ENCODE assay signal across 8 mouse cellular contexts in the genomic region with DNA sequence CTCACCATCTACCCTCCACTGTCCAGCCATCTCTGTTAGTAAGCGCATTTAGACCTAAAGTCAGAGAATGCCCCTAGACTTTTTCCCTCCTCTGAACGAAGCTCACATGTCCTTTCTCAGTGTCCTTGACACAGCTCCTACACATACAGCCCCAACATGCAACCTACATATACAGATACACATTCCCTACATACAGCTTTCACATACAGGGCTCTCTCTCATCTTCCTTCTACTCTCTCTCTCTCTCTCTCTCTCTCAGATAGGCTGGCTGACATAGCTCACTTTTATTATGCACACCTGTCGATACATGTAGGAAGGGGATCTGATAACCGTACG. TPM values are rescaled to one million over a fixed set of nuclear protein-coding genes. Genes with fewer than 3 reads are reported as not detected.
DNase-seq lines count a peak whose midpoint lies in the region; ATAC-seq lines count a peak whose summit lies in the region.

No protein-coding gene starts in this region.

- H3K9ac ChIP-seq in kidney, embryonic 15.5 days = peak overlapping the region; percentile 81
- peak overlapping the region; percentile 88 for H3K9ac ChIP-seq in hindbrain, embryonic 15.5 days
- peak overlapping the region; percentile 74 for H3K9ac ChIP-seq in midbrain, embryonic 15.5 days

- WGBS in kidney, embryonic 15.5 days = 35% methylated on average over 5 of the region's 5 CpGs
- WGBS in embryonic facial prominence, embryonic 10.5 days = 60% methylated on average over 5 of the region's 5 CpGs
- 38% methylated on average over 5 of the region's 5 CpGs for WGBS in hindbrain, embryonic 15.5 days
- 40% methylated on average over 5 of the region's 5 CpGs for WGBS in midbrain, embryonic 15.5 days

- no peak overlapping the region; the same call in 1 of the 2 replicates for H3K27ac ChIP-seq in kidney, embryonic 15.5 days
- no peak overlapping the region; the same call in 1 of the 2 replicates for H3K27ac ChIP-seq in embryonic facial prominence, embryonic 10.5 days (replicated peaks)
- H3K27ac ChIP-seq in hindbrain, embryonic 15.5 days (replicated peaks) = peak overlapping the region; percentile 89
- peak overlapping the region; percentile 87 for H3K27ac ChIP-seq in midbrain, embryonic 15.5 days

- DNase-seq in kidney, postnatal 14 days = no peak
- DNase-seq in embryonic facial prominence, embryonic 10.5 days (ENCODE audit: low spot score) = no peak
- no peak for DNase-seq in right cerebral cortex, postnatal 4 days
- no peak for DNase-seq in c-Kit-positive CD71-positive TER-119-positive erythroid progenitor cells, embryonic 14.5 days (ENCODE audit: low spot score)
- DNase-seq in adrenal gland, postnatal 36 days = no peak

- no peaks in the 10 kb centered on the region for H3K27me3 ChIP-seq in kidney, embryonic 15.5 days
- H3K27me3 ChIP-seq in embryonic facial prominence, embryonic 10.5 days (replicated peaks; ENCODE audit: low read depth, poor library complexity, severe bottlenecking) = peaks cover 16% of the 10 kb centered on the region
- no peaks in the 10 kb centered on the region for H3K27me3 ChIP-seq in hindbrain, embryonic 15.5 days
- no peaks in the 10 kb centered on the region for H3K27me3 ChIP-seq in midbrain, embryonic 15.5 days (replicated peaks)

- H3K4me1 ChIP-seq in kidney, embryonic 15.5 days = peaks cover 18% of the 10 kb centered on the region
- H3K4me1 ChIP-seq in embryonic facial prominence, embryonic 10.5 days = peaks cover 13% of the 10 kb centered on the region
- peaks cover 32% of the 10 kb centered on the region for H3K4me1 ChIP-seq in hindbrain, embryonic 15.5 days (replicated peaks)
- peaks cover 26% of the 10 kb centered on the region for H3K4me1 ChIP-seq in midbrain, embryonic 15.5 days

- ATAC-seq in kidney, embryonic 15.5 days (replicated peaks; ENCODE audit: low FRiP score) = no peak
- peak; percentile 38 for ATAC-seq in hindbrain, embryonic 15.5 days (ENCODE audit: low FRiP score, low read depth)
- no peak; the same call in 1 of the 2 replicates for ATAC-seq in midbrain, embryonic 15.5 days (replicated peaks)

- H3K4me2 ChIP-seq in kidney, embryonic 15.5 days = peak overlapping the region; percentile 79
- peak overlapping the region; percentile 57 for H3K4me2 ChIP-seq in hindbrain, embryonic 15.5 days
- peak overlapping the region; percentile 58 for H3K4me2 ChIP-seq in midbrain, embryonic 15.5 days

- H3K9me3 ChIP-seq in kidney, embryonic 15.5 days (replicated peaks) = no peaks in the 10 kb centered on the region
- no peaks in the 10 kb centered on the region for H3K9me3 ChIP-seq in embryonic facial prominence, embryonic 10.5 days
- no peaks in the 10 kb centered on the region for H3K9me3 ChIP-seq in hindbrain, embryonic 15.5 days
- H3K9me3 ChIP-seq in midbrain, embryonic 15.5 days = no peaks in the 10 kb centered on the region

- H3K36me3 ChIP-seq in kidney, embryonic 15.5 days = 0 out of 2 replicates have a peak, but pooled peaks cover 6% of the 10 kb centered on the region
- peaks cover 11% of the 10 kb centered on the region for H3K36me3 ChIP-seq in embryonic facial prominence, embryonic 10.5 days (replicated peaks)
- H3K36me3 ChIP-seq in hindbrain, embryonic 15.5 days = no peaks in the 10 kb centered on the region
- no peaks in the 10 kb centered on the region for H3K36me3 ChIP-seq in midbrain, embryonic 15.5 days (replicated peaks)

- H3K4me3 ChIP-seq in kidney, embryonic 15.5 days (replicated peaks) = peak overlapping the region; percentile 92
- H3K4me3 ChIP-seq in embryonic facial prominence, embryonic 10.5 days = peak overlapping the region; percentile 86
- peak overlapping the region; percentile 86 for H3K4me3 ChIP-seq in hindbrain, embryonic 15.5 days
- H3K4me3 ChIP-seq in midbrain, embryonic 15.5 days = peak overlapping the region; percentile 84

RNA-seq across cellular contexts. Expression of a gene that starts 0.7 kb away (rescaled TPM):
- polyA plus RNA-seq in kidney, embryonic 15.5 days (2015; fragmentation: Nextera tagmentation; extraction: Ambion mirVana) = 7.8 and 7.9 TPM in 2 replicates
- polyA plus RNA-seq in embryonic facial prominence, embryonic 10.5 days (2016; fragmentation: Nextera tagmentation; extraction: Ambion mirVana) = 5.6 and 6.0 TPM in 2 replicates
- 13.8 and 13.9 TPM in 2 replicates for polyA plus RNA-seq in hindbrain, embryonic 15.5 days (2015; fragmentation: Nextera tagmentation; extraction: Ambion mirVana)
- 12.5 and 12.6 TPM in 2 replicates for polyA plus RNA-seq in midbrain, embryonic 15.5 days (2015; fragmentation: Nextera tagmentation; extraction: Ambion mirVana)
- total RNA-seq in adrenal gland, postnatal 36 days (2021) = 10 to 100 TPM; 12.7 to 18.4 TPM

RNA-seq across cellular contexts. Expression of a gene that starts 6.2 kb away (rescaled TPM):
- polyA plus RNA-seq in kidney, embryonic 15.5 days (2015; fragmentation: Nextera tagmentation; extraction: Ambion mirVana) = 0.84 and 1.2 TPM in 2 replicates
- 0.23 and 0.79 TPM in 2 replicates for polyA plus RNA-seq in embryonic facial prominence, embryonic 10.5 days (2016; fragmentation: Nextera tagmentation; extraction: Ambion mirVana)
- 2.3 and 3.2 TPM in 2 replicates for polyA plus RNA-seq in hindbrain, embryonic 15.5 days (2015; fragmentation: Nextera tagmentation; extraction: Ambion mirVana)
- 2.0 and 3.0 TPM in 2 replicates for polyA plus RNA-seq in midbrain, embryonic 15.5 days (2015; fragmentation: Nextera tagmentation; extraction: Ambion mirVana)
- 1 to 10 TPM; 2.8 to 3.7 TPM for total RNA-seq in adrenal gland, postnatal 36 days (2021)

Comparison
In these comparisons a context has a peak if more than half of its experiments do, and no peak if none do; other contexts are left out.
1. H3K27ac ChIP-seq: peak in hindbrain, embryonic 15.5 days (single experiment) and midbrain, embryonic 15.5 days (single experiment); none in kidney, embryonic 15.5 days (single experiment) and embryonic facial prominence, embryonic 10.5 days (single experiment).
2. Peak in every context shown above with its lines, with median percentiles within 50 percentile points of each other: H3K4me2 ChIP-seq, H3K4me3 ChIP-seq and H3K9ac ChIP-seq.